Mouse (Mus musculus) liver, embryonic 12.5 days (tissue): ENCODE measurements around the gene Spag17. TPM values are rescaled to one million over a fixed set of nuclear protein-coding genes. Genes with fewer than 3 reads are reported as not detected.

Experiments used
- ATAC-seq: fragments of 200-750 bp; cut with Nextera tagmentation; 2 replicates; pipeline ENCODE4 v1.8.0; 2017; ENCODE audit warnings: moderate number of reproducible peaks, mild to moderate bottlenecking, moderate library complexity
- H3K27ac ChIP-seq: fragments of 300-500 bp; sonication (generic); 2 replicates; pipeline ENCODE4 v1.5.1; 2016; ENCODE audit warnings: mild to moderate bottlenecking
- H3K27me3 ChIP-seq: fragments of 300-500 bp; sonication (generic); replicated peaks from 2 replicates; pipeline ENCODE4 v1.6.1; 2016; ENCODE audit warnings: mild to moderate bottlenecking, moderate library complexity
- H3K36me3 ChIP-seq: fragments of 300-500 bp; sonication (generic); 2 replicates; pipeline ENCODE4 v1.6.1; 2016; ENCODE audit warnings: mild to moderate bottlenecking, moderate library complexity
- H3K4me1 ChIP-seq: fragments of 300-500 bp; sonication (generic); 2 replicates; pipeline ENCODE4 v1.6.1; 2016
- H3K4me2 ChIP-seq: fragments of 300-500 bp; sonication (generic); 2 replicates; pipeline ENCODE4 v1.6.1; 2016; ENCODE audit warnings: mild to moderate bottlenecking, moderate library complexity
- H3K4me3 ChIP-seq: fragments of 300-500 bp; sonication (generic); 2 replicates; pipeline ENCODE4 v1.5.1; 2016; ENCODE audit warnings: mild to moderate bottlenecking, moderate library complexity
- H3K9ac ChIP-seq: fragments of 300-500 bp; sonication (generic); 2 replicates; pipeline ENCODE4 v1.6.1; 2016; ENCODE audit warnings: mild to moderate bottlenecking, moderate library complexity
- H3K9me3 ChIP-seq: fragments of 300-500 bp; sonication (generic); replicated peaks from 2 replicates; pipeline ENCODE4 v1.6.1; 2016; ENCODE audit warnings: mild to moderate bottlenecking, moderate library complexity
- WGBS: fragments of 180-500 bp; shearing (Covaris S2); methylation state at CpG from one replicate; pipeline ENCODE4 v1.1.7; 2016; ENCODE audit not compliant: insufficient replicate concordance; 5-methylcytosine and 5-hydroxymethylcytosine counted together
- polyA plus RNA-seq: library from polyadenylated mRNA; unstranded; fragments of >200 nt; fragmentation: Nextera tagmentation; extraction: Ambion mirVana; gene quantifications from 2 replicates; pipeline ENCODE4 v1.2.1, GENCODE M21; 2016

Gene Spag17
- polyA plus RNA-seq, 1 experiment from 2014 or later: 0.06 TPM

DNA sequence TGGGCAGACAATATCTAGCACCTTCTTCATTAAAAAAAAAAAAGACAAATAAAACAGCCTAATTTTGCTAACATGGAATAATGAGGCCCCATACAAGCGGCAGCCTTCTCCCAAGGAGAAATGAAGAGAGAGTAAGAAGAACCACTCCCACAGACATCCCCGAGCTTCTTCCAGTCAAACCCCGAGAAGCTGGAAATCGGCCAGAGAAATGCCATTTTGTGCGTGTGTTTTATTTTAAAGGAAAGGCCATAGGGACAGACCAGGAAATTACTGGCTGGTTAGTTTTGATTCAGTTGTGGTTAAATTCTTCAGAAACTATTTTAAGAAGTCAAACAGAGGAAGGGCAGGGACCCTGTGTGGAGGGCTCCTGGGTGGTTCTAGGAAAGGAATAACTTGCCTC is 85.6 kb downstream of the Spag17 start:
- no peak for ATAC-seq
- Histone ChIP-seq H3K27me3 (no peaks in the 10 kb centered on the region), H3K9ac (no peak overlapping the region), H3K36me3 (no peaks in the 10 kb centered on the region), H3K9me3 (no peaks in the 10 kb centered on the region), H3K4me3 (no peak overlapping the region), H3K27ac (no peak overlapping the region), H3K4me2 (no peak overlapping the region), H3K4me1 (no peaks in the 10 kb centered on the region)
- 70% methylated on average over 5 of the region's 5 CpGs for WGBS

DNA sequence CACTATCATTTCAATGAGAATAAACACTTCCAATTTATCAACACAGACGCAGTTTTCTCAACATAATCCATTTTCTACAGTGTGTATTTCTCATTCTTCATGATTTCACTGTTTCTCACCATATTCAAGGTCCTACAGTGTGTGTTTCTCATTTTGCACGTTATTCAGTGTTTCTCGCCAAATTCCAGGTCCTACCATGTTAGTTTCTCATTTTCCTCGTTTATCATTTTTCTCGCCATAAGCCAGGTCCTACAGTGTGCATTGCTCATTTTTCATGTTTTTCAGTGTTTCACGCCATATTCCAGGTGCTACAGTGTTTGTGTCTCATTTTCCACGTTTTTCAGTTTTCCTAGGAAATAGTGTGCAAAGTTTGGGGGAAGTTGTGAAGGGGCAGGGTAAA is 95.8 kb downstream of the Spag17 start:
- 39% methylated on average over 7 of the region's 7 CpGs for WGBS
- Histone ChIP-seq H3K4me3 (no peak overlapping the region), H3K9ac (no peak overlapping the region), H3K9me3 (no peaks in the 10 kb centered on the region), H3K36me3 (no peaks in the 10 kb centered on the region), H3K4me1 (no peaks in the 10 kb centered on the region), H3K4me2 (no peak overlapping the region), H3K27ac (no peak overlapping the region), H3K27me3 (no peaks in the 10 kb centered on the region)
- ATAC-seq: no peak

DNA sequence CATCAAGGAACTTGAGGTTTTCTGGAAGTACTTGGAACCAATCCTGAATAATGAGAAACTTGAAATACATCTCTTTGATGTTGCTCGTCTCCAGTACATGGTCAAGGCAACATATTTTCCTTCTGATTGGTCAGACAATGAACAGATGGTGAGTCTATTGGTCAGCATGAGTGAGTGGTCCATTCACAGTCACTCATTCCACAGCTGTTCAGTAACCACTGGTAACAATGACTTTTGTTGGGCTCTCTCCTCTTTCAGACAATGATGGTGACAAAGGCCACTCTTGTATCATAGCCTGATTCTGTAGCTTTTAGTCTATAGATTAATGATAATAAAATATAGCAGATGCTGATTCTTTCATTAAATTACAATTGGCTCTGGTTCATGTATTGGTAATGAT is 119.5 kb downstream of the Spag17 start:
- H3K4me3 ChIP-seq: no peak overlapping the region
- ATAC-seq: no peak
- no peaks in the 10 kb centered on the region for H3K27me3 ChIP-seq
- H3K9ac ChIP-seq: no peak overlapping the region
- H3K27ac ChIP-seq: no peak overlapping the region
- H3K4me1 ChIP-seq: no peaks in the 10 kb centered on the region
- H3K36me3 ChIP-seq: no peaks in the 10 kb centered on the region
- no peaks in the 10 kb centered on the region for H3K9me3 ChIP-seq
- WGBS: 50% methylated on average over 1 of the region's 1 CpGs
- H3K4me2 ChIP-seq: no peak overlapping the region

DNA sequence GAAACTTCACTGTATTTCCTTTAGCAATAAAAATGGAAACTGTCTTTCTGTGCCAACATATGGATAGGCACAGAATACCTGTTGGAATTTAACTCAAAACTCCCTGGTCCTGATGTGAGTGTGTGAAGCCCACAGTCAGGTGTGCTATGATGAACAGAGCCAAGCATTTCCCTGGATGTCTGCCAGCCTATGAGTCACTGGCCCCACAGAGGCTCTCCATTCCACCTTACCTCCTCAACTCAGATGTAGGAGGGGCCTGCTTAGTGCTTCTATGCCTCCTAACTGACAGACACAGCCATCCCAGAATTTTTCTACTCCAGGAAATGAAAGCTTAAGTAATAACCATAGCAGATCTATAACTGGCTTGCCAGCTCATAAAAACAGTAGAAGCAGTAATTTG is 124.6 kb downstream of the Spag17 start:
- no peaks in the 10 kb centered on the region for H3K36me3 ChIP-seq
- H3K4me1 ChIP-seq: no peaks in the 10 kb centered on the region
- H3K4me2 ChIP-seq: no peak overlapping the region
- no peaks in the 10 kb centered on the region for H3K27me3 ChIP-seq
- H3K9ac ChIP-seq: no peak overlapping the region
- H3K9me3 ChIP-seq: no peaks in the 10 kb centered on the region
- H3K27ac ChIP-seq: no peak overlapping the region
- no peak for ATAC-seq
- no peak overlapping the region for H3K4me3 ChIP-seq

DNA sequence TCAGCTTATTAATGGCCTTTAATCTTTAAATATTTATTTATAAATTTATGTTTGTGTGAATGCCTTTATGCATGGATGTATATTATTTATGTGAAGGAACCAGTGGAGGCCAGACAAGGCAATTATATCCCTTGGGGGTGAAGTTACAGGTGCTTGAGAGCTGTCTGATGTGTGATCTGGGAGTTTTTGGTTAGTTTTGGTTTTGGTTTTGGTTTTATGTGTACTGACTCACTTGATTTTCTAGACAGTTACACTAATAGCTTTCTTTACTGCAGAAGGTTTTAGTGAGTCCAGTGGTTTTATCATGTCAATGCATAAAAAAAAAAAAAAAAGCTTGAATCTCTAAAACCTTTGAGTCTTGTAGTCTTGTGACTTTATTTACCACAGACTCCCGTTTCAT is 128.9 kb downstream of the Spag17 start:
- Histone ChIP-seq H3K27me3 (no peaks in the 10 kb centered on the region), H3K4me3 (no peak overlapping the region)
- ATAC-seq: no peak

DNA sequence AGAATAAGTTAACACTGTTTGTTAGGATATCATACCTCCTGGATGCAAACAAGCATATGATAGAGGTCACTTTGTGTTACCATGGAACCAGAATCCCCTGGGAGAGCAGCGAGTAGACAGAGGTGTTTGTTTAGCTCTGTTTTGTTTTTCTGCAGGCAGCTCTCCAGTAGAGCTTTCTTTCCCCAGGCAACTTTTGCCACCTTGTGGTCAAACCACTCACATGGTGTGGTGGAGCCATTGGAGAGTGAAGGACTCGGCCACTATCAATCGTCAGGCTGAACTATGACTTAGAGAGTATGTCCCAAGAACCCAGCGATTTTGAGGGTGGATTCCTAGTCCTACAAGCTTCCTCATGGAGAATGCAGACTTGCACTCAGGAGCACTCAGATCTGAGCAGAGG is 146.1 kb downstream of the Spag17 start:
- ATAC-seq: no peak
- H3K4me3 ChIP-seq: no peak overlapping the region
- no peaks in the 10 kb centered on the region for H3K27me3 ChIP-seq
- no peaks in the 10 kb centered on the region for H3K36me3 ChIP-seq
- H3K4me2 ChIP-seq: no peak overlapping the region
- no peak overlapping the region for H3K27ac ChIP-seq
- H3K9me3 ChIP-seq: no peaks in the 10 kb centered on the region
- no peak overlapping the region for H3K9ac ChIP-seq
- 35% methylated on average over 4 of the region's 4 CpGs for WGBS
- no peaks in the 10 kb centered on the region for H3K4me1 ChIP-seq

More for the DNA sequence above, 128.9 kb downstream of the Spag17 start:
- no peak overlapping the region for H3K9ac ChIP-seq
- H3K27ac ChIP-seq: no peak overlapping the region
- no peaks in the 10 kb centered on the region for H3K9me3 ChIP-seq
- no peaks in the 10 kb centered on the region for H3K36me3 ChIP-seq
- WGBS: 54% methylated on average over 1 of the region's 1 CpGs
- no peaks in the 10 kb centered on the region for H3K4me1 ChIP-seq
- no peak overlapping the region for H3K4me2 ChIP-seq

DNA sequence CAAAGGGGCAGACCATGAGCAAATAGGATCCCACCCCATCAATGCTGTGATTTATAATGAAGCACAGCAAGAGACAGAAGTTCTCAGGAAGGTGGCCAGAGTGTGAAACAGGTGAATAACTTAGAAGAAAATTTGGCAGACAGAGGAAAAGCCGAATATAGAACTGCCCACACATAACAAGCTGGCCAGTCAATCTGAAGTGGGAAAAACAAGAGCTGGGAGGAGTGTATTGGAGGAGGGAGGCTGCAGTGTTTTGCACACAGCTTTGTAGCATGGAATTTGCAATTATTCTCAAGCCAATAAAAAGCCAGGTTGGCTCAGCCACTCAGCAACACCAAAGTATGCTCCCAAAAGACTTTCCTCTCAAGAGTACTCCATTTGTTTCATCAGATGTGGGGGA is 147.8 kb downstream of the Spag17 start:
- 52% methylated on average over 1 of the region's 1 CpGs for WGBS
- ATAC-seq: no peak
- Histone ChIP-seq H3K36me3 (no peaks in the 10 kb centered on the region), H3K4me2 (no peak overlapping the region), H3K4me3 (no peak overlapping the region), H3K4me1 (no peaks in the 10 kb centered on the region), H3K27ac (no peak overlapping the region), H3K9me3 (no peaks in the 10 kb centered on the region), H3K27me3 (no peaks in the 10 kb centered on the region), H3K9ac (no peak overlapping the region)

DNA sequence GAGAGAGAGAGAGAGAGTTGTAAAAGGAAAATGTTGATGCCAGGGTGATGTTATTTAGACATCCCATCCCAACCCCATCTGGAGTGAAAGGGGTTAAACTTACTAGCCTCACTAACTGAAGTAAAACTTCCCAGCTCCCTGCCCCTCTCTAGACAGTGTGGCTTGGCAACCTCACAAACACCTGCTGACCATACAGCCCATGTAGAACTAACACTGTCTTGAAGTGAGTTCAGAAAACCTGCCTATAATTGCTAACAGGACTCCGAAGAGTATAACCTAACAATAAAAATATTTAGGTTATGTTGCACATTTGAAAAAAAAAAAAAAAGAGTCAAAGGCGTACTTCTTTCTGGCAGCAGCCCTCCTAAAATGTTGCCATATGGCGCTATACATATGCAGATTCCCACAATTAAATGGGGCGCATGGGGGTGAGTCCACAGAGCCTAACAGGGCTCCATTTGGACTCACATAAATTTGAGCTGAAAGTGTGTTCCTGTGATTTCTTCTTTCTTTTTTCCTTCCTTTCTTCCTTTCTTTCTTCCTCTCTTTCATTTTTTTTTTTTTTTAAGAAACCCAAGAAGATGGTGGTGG is 149.3 kb downstream of the Spag17 start:
- H3K27me3 ChIP-seq: no peaks in the 10 kb centered on the region
- no peak overlapping the region for H3K9ac ChIP-seq
- WGBS: 63% methylated on average over 4 of the region's 4 CpGs
- no peaks in the 10 kb centered on the region for H3K36me3 ChIP-seq
- ATAC-seq: no peak
- H3K4me2 ChIP-seq: no peak overlapping the region
- no peak overlapping the region for H3K4me3 ChIP-seq
- no peak overlapping the region for H3K27ac ChIP-seq
- H3K4me1 ChIP-seq: no peaks in the 10 kb centered on the region
- H3K9me3 ChIP-seq: no peaks in the 10 kb centered on the region

DNA sequence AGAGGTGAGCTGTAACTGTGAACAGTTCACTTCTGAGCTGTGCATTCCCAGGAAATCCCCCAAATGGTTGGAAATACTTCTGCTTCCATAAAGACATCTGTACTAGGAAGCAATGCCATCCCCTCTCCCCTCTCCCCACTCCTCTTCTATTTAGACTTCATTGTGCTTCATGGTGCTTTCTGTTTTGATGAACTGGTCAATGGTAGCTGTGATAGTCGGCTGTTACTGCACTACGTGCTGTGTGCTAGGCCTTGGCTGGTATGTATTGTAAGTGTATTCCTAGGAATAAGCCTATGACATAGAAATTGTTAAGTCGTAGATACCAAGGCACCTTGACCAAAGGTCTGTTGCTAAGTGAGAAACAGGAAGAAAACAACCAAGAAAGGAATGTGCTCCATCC is 149.9 kb downstream of the Spag17 start:
- Histone ChIP-seq H3K4me2 (no peak overlapping the region), H3K4me1 (no peaks in the 10 kb centered on the region), H3K36me3 (no peaks in the 10 kb centered on the region), H3K9me3 (no peaks in the 10 kb centered on the region), H3K27ac (no peak overlapping the region), H3K9ac (no peak overlapping the region), H3K27me3 (no peaks in the 10 kb centered on the region), H3K4me3 (no peak overlapping the region)
- ATAC-seq: no peak
- WGBS: 71% methylated on average over 3 of the region's 3 CpGs

DNA sequence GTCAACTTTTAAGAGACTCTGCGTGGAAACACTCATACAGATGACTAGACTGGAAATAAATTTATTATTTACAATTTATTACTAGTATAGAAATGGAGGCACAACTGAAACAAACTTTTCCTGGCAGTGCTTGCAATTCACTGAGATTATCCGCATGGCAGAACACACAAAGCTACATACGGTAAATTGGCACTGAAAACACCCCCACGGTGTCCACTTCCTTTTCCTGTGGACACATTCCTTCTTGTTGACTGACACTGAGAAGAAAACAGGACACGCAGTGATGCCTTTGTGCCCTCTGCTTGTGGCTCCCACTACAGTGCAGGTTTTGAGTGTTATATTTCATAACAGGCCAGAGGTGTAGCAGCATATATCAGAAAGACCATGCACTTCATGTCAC is 151.6 kb downstream of the Spag17 start:
- Histone ChIP-seq H3K4me3 (no peak overlapping the region), H3K27ac (no peak overlapping the region), H3K27me3 (no peaks in the 10 kb centered on the region), H3K4me1 (no peaks in the 10 kb centered on the region), H3K9ac (no peak overlapping the region), H3K4me2 (no peak overlapping the region), H3K36me3 (no peaks in the 10 kb centered on the region), H3K9me3 (no peaks in the 10 kb centered on the region)
- 46% methylated on average over 5 of the region's 5 CpGs for WGBS
- ATAC-seq: no peak

DNA sequence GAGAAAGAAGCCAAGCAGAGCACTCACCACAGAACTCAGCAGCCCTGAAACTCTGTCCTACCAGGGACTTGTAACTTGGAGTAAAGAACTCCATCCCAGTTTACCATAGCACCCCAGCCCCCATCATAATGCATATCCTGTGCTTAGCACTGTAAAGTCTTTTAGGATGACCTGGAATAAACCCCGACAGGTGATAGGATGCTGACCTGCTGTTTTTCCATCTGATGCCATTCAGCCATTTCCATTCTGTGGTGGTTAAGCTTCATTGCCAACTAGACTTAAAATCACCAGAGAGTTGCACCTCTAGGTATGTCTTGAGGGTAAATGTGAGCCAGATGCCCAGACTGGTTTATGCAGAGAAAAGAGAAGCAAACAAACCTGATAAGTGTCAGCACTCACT is 189.2 kb downstream of the Spag17 start:
- H3K4me1 ChIP-seq: no peaks in the 10 kb centered on the region
- WGBS: 73% methylated on average over 1 of the region's 1 CpGs
- no peak overlapping the region for H3K27ac ChIP-seq
- no peak overlapping the region for H3K4me3 ChIP-seq
- H3K9me3 ChIP-seq: no peaks in the 10 kb centered on the region
- H3K36me3 ChIP-seq: no peaks in the 10 kb centered on the region
- ATAC-seq: no peak
- no peaks in the 10 kb centered on the region for H3K27me3 ChIP-seq
- H3K4me2 ChIP-seq: no peak overlapping the region
- H3K9ac ChIP-seq: no peak overlapping the region

DNA sequence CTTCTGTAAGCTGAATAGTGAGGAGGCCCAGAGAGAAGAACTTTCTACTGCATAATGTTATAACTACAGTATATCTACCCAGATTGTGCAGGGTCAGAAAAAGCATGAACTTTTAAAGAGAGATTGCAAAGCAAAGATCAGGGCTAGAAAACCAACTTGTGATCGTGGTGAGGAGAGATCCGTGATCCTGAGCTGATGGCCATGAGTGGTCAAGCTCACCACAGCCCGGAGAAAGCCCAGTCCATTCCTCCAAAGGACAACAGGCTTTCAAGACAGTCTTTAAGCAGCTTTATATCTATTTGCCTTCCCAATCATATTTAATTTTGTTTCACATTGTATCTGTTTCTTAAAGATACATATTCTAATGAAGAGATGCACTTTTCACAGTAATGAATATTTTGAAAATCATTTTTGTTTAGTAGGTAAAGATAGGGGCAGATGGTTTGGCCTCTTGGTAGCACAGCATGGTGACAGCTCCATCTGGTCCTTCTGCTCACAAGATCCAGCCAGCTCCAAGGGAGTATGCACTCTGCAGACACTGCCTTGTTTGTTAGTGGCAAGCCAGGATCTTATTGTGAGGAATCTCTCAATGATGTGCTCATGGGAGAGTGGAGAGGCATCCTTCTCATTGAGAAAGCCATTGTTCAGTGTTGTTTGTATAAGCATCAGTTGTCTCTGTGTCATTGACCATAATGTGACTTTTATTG is 217.3 kb downstream of the Spag17 start:
- H3K27ac ChIP-seq: no peak overlapping the region
- no peaks in the 10 kb centered on the region for H3K36me3 ChIP-seq
- H3K27me3 ChIP-seq: no peaks in the 10 kb centered on the region
- H3K4me3 ChIP-seq: no peak overlapping the region
- H3K9ac ChIP-seq: no peak overlapping the region
- no peak for ATAC-seq
- no peaks in the 10 kb centered on the region for H3K9me3 ChIP-seq
- H3K4me2 ChIP-seq: no peak overlapping the region
- 66% methylated on average over 3 of the region's 3 CpGs for WGBS
- H3K4me1 ChIP-seq: no peaks in the 10 kb centered on the region

DNA sequence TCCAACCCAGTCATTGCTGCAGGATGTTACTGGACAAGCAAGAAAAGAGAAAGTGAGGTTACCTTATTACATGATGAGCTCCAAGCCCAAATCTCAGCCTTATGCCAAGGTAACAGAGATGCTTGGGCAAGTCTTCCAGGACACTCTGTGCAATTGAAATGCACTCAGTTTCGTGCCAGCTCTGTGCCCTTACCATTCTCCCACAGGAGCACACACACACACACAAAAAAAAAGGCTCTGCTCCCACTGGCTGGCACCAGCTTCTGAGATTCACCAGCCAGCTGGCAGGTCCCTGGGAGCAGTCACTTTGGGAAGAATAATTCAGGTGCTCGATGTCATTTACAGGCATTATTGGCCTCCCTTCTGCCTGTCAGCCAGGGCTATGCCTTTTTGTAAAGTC is 221.5 kb downstream of the Spag17 start:
- Histone ChIP-seq H3K36me3 (no peaks in the 10 kb centered on the region), H3K4me1 (no peaks in the 10 kb centered on the region), H3K27me3 (no peaks in the 10 kb centered on the region), H3K4me2 (no peak overlapping the region), H3K9me3 (no peaks in the 10 kb centered on the region), H3K9ac (no peak overlapping the region), H3K27ac (no peak overlapping the region), H3K4me3 (no peak overlapping the region)
- no peak for ATAC-seq
- 59% methylated on average over 2 of the region's 2 CpGs for WGBS
